Mouse (Mus musculus): ENCODE results near the gene Prss34. TPM values are rescaled to one million over a fixed set of nuclear protein-coding genes. Genes with fewer than 3 reads are reported as not detected.

Gene Prss34
- polyA plus RNA-seq, 1 experiment from 2014 or later = 12.6 TPM

DNA sequence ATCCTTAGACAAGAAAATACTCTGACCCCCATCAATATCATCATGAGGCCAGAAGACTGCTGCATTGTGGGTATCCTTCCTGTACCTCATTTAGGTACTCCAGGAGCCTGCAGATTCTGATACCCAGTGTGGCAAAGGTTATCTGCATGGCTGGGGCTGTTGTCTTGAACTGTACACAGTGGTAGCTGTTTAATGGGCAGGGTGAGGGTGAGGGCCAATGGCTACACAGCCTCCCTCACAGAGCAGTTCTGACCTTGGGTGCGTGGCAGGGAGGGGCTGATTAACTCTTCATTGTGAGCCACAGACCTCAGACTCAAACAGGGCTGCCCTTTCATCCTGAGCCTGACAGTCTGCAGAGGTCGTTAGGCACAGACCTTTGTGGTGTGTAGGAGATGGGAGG is 24.7 kb downstream of the Prss34 start:
- 5% methylated on average over 2 of the region's 2 CpGs for WGBS
- 0 out of 2 replicates have a peak, but pooled peaks cover under 1% of the 10 kb centered on the region for H3K27me3 ChIP-seq
- H3K9me3 ChIP-seq = no peaks in the 10 kb centered on the region
- no peaks in the 10 kb centered on the region for H3K4me1 ChIP-seq
- H3K4me3 ChIP-seq = no peak overlapping the region
- no peak overlapping the region for H3K4me2 ChIP-seq
- no peaks in the 10 kb centered on the region for H3K36me3 ChIP-seq
- no peak for ATAC-seq (ENCODE audit: insufficient number of reproducible peaks, low FRiP score, low TSS enrichment, low read depth)
- no peak overlapping the region for H3K9ac ChIP-seq
- no peak overlapping the region for H3K27ac ChIP-seq

DNA sequence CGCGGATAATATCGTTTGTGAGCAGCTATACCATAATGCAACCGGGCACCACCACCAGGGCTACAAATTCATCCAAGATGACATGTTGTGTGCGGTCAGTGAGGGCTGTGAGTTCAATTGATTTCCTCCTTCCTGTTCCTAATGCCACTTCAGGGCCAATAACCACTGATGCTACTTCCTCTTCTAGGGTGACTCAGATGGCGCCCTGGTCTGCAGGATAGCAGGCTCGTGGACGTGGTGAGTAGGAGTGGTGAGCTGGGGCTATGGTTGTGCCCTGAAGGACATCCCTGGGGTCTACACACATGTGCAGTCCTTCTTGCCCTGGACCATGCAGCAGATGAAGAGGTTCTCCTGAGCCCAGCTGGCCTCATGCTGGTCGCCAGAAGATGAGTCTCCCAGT is 34.1 kb downstream of the Prss34 start:
- no peaks in the 10 kb centered on the region for H3K9me3 ChIP-seq
- WGBS = 80% methylated on average over 9 of the region's 9 CpGs
- H3K27ac ChIP-seq = no peak overlapping the region
- H3K27me3 ChIP-seq = peaks cover 32% of the 10 kb centered on the region
- no peaks in the 10 kb centered on the region for H3K36me3 ChIP-seq
- no peak for ATAC-seq (ENCODE audit: insufficient number of reproducible peaks, low FRiP score, low TSS enrichment, low read depth)
- no peaks in the 10 kb centered on the region; the same call in 1 of the 2 replicates for H3K4me1 ChIP-seq
- H3K4me2 ChIP-seq = no peak overlapping the region
- no peak overlapping the region for H3K4me3 ChIP-seq
- H3K9ac ChIP-seq = no peak overlapping the region

DNA sequence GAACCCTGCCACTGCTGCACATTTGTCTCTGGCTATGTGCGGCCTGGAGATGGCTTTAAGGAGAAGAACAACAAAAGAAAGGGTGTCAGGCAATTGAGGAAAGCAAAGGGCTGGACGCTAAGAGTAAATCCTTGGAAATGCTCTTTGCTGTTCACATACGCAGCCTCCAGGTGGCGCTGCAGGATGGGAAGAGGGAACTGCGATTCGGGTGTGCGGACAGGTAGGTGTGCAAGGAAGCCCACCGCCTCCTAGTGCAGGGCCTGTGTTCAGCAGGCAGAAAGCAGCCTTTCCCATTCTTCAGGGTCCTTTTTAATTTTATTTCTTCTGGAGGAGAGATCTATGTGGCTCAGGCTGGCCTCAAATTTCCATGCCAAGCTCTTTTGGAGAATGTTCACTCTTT is 35.7 kb downstream of the Prss34 start:
- no peak overlapping the region for H3K27ac ChIP-seq
- no peak for ATAC-seq (ENCODE audit: insufficient number of reproducible peaks, low FRiP score, low TSS enrichment, low read depth)
- H3K9ac ChIP-seq = no peak overlapping the region
- H3K4me2 ChIP-seq = no peak overlapping the region
- WGBS = under 1% methylated on average over 8 of the region's 8 CpGs
- no peaks in the 10 kb centered on the region for H3K36me3 ChIP-seq
- no peak overlapping the region for H3K4me3 ChIP-seq
- H3K27me3 ChIP-seq = peaks cover 31% of the 10 kb centered on the region
- no peaks in the 10 kb centered on the region; the same call in 1 of the 2 replicates for H3K4me1 ChIP-seq
- H3K9me3 ChIP-seq = no peaks in the 10 kb centered on the region

DNA sequence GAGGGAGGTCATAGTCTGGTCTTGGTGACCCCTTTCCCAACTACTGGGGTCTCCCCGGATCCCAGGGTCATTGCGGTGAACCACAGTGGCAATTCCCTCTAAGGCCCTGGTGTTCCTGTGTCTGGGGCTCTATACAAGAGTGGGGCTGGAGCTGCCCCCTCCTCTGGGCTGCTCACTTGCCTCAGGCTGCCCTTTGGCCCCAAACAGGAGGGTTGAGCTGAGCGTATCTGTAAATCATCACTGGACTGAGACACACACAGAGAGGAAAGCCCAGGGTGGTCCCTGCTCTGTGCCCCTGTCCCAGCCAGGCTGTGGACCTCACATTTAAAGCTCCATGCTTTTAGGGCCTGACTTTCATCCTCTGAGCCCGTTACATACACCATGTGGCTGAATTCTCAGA is 40.0 kb downstream of the Prss34 start:
- Histone ChIP-seq H3K27ac (no peak overlapping the region), H3K27me3 (peaks cover 9% of the 10 kb centered on the region), H3K9me3 (no peaks in the 10 kb centered on the region), H3K36me3 (no peaks in the 10 kb centered on the region), H3K4me1 (no peaks in the 10 kb centered on the region; the same call in 1 of the 2 replicates), H3K4me3 (no peak overlapping the region), H3K9ac (no peak overlapping the region), H3K4me2 (no peak overlapping the region)
- 79% methylated on average over 4 of the region's 4 CpGs for WGBS
- no peak for ATAC-seq (ENCODE audit: insufficient number of reproducible peaks, low FRiP score, low TSS enrichment, low read depth)

DNA sequence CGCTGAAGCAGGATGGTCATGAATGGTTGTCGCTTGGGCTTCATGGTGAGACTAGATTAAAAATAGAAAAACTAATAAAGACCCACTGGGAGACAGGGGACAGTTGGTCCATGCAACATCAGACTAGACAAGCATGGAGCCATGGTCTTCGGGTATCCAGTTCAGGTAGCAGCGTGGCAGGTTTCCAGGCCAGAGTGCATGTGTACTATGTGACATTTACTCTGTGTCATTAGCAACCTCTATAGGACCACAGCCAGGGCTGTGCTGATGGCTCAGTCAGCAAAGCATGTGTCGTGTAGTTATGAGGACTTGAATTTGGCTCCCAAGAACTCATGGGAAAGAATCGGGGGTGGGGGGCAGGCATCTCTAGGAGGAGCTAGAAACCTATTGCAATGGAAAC is 41.8 kb downstream of the Prss34 start:
- no peak for ATAC-seq (ENCODE audit: insufficient number of reproducible peaks, low FRiP score, low TSS enrichment, low read depth)
- Histone ChIP-seq H3K27ac (no peak overlapping the region), H3K4me3 (no peak overlapping the region), H3K27me3 (0 out of 2 replicates have a peak, but pooled peaks cover 3% of the 10 kb centered on the region), H3K9me3 (no peaks in the 10 kb centered on the region), H3K4me2 (no peak overlapping the region), H3K4me1 (no peaks in the 10 kb centered on the region), H3K9ac (no peak overlapping the region), H3K36me3 (no peaks in the 10 kb centered on the region)
- WGBS = 88% methylated on average over 6 of the region's 6 CpGs

DNA sequence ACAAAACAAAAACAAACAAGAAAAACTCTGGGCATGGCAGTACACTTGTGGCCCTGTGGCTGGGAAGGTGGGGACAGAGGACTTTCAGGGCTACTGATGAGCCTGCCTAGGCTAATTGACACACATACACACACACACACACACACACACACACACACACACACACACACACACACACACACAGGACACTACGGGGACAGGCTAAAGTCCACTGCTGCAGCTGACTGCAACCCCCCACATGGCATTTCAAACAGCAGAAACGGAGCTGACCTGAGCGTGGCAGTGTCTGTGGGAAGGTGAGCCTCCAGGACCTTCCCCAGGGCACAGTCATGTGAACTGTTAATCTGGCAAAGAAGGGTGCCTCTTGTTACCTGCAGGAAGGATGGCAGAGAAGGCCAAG is 43.3 kb downstream of the Prss34 start:
- no peaks in the 10 kb centered on the region for H3K36me3 ChIP-seq
- ATAC-seq (ENCODE audit: insufficient number of reproducible peaks, low FRiP score, low TSS enrichment, low read depth) = no peak
- no peak overlapping the region for H3K4me3 ChIP-seq
- H3K27ac ChIP-seq = no peak overlapping the region
- no peak overlapping the region for H3K9ac ChIP-seq
- H3K4me2 ChIP-seq = no peak overlapping the region
- no peaks in the 10 kb centered on the region for H3K9me3 ChIP-seq
- H3K4me1 ChIP-seq = no peaks in the 10 kb centered on the region
- H3K27me3 ChIP-seq = 0 out of 2 replicates have a peak, but pooled peaks cover 3% of the 10 kb centered on the region
- WGBS = 42% methylated on average over 3 of the region's 3 CpGs

DNA sequence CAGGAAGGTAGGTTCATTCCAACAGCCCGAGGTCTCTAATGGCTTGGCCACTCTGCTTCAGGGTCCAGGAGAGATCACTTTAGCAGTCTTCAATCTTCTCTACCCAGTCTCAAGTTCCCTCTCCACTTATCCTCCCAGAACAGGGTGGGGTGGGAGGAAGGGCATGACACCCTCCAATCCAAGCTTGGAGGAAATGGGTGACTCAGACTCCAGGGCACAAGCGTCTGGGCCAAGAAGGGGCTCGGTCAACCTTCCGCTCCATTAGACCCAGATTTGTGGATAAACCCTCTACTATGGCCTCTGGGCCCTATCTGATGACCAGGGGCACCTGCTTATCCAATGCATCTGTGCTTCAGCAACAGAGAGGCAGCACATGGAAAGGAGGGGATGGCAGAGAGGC is 47.3 kb downstream of the Prss34 start, which contains the start of gene Tpsab1:
Gene Tpsab1, minus strand, starts transcription at position 101 of the 400 bp plus-strand sequence.
- ATAC-seq (ENCODE audit: insufficient number of reproducible peaks, low FRiP score, low TSS enrichment, low read depth) = no peak
- Histone ChIP-seq H3K9ac (no peak within 1 kb of the TSS), H3K4me2 (no peak within 1 kb of the TSS), H3K4me1 (no peaks in the 10 kb centered on the region), H3K9me3 (no peaks in the 10 kb centered on the region), H3K27ac (no peak within 1 kb of the TSS), H3K27me3 (no peaks in the 10 kb centered on the region), H3K4me3 (no peak within 1 kb of the TSS), H3K36me3 (no peaks in the 10 kb centered on the region)
- 92% methylated on average over 4 of the region's 4 CpGs for WGBS

Other genes with a start within 250 kb of the Prss34 start
- gene Tmem204, start 214.8 kb upstream of the Prss34 start, polyA plus RNA-seq (2015; fragmentation: Nextera tagmentation; extraction: Ambion mirVana) = 22.3 and 25.3 TPM in 2 replicates
- 39.1 and 41.6 TPM in 2 replicates for gene Telo2, start 182.4 kb upstream of the Prss34 start, polyA plus RNA-seq (2015; fragmentation: Nextera tagmentation; extraction: Ambion mirVana)
- 6.1 and 6.6 TPM in 2 replicates for gene Ptx4, start 177.6 kb upstream of the Prss34 start, polyA plus RNA-seq (2015; fragmentation: Nextera tagmentation; extraction: Ambion mirVana)
- gene Clcn7, start 165.0 kb upstream of the Prss34 start, polyA plus RNA-seq (2015; fragmentation: Nextera tagmentation; extraction: Ambion mirVana) = 25.2 and 26.4 TPM in 2 replicates
- gene Ccdc154, start 135.9 kb upstream of the Prss34 start, polyA plus RNA-seq (2015; fragmentation: Nextera tagmentation; extraction: Ambion mirVana) = 0.08 TPM in 1 of 2 replicates, not detected in the other
- not detected in 2 replicates for gene Gm38655, start 122.9 kb upstream of the Prss34 start, polyA plus RNA-seq (2015; fragmentation: Nextera tagmentation; extraction: Ambion mirVana)
- gene BC003965, start 113.8 kb upstream of the Prss34 start, polyA plus RNA-seq (2015; fragmentation: Nextera tagmentation; extraction: Ambion mirVana) = 31.4 and 33.6 TPM in 2 replicates
- 9.1 and 9.9 TPM in 2 replicates for gene Unkl, start 110.0 kb upstream of the Prss34 start, polyA plus RNA-seq (2015; fragmentation: Nextera tagmentation; extraction: Ambion mirVana)
- 34.9 and 41.6 TPM in 2 replicates for gene Gnptg, start 58.3 kb upstream of the Prss34 start, polyA plus RNA-seq (2015; fragmentation: Nextera tagmentation; extraction: Ambion mirVana)
- 45.2 and 50.8 TPM in 2 replicates for gene Tsr3, start 58.2 kb upstream of the Prss34 start, polyA plus RNA-seq (2015; fragmentation: Nextera tagmentation; extraction: Ambion mirVana)
- 0.46 and 0.61 TPM in 2 replicates for gene Baiap3, start 42.0 kb upstream of the Prss34 start, polyA plus RNA-seq (2015; fragmentation: Nextera tagmentation; extraction: Ambion mirVana)
- 513 and 522 TPM in 2 replicates for gene Ube2i, start 23.8 kb upstream of the Prss34 start, polyA plus RNA-seq (2015; fragmentation: Nextera tagmentation; extraction: Ambion mirVana)
- not detected in 2 replicates for gene Prss28, start 10.3 kb downstream of the Prss34 start, polyA plus RNA-seq (2015; fragmentation: Nextera tagmentation; extraction: Ambion mirVana)
- not detected in 2 replicates for gene Prss29, start 20.3 kb downstream of the Prss34 start, polyA plus RNA-seq (2015; fragmentation: Nextera tagmentation; extraction: Ambion mirVana)
- gene Tpsab1, start 47.2 kb downstream of the Prss34 start, polyA plus RNA-seq (2015; fragmentation: Nextera tagmentation; extraction: Ambion mirVana) = 5.0 and 5.3 TPM in 2 replicates
- gene Tpsb2, start 67.9 kb downstream of the Prss34 start, polyA plus RNA-seq (2015; fragmentation: Nextera tagmentation; extraction: Ambion mirVana) = 209 and 239 TPM in 2 replicates
- gene Tpsg1, start 70.9 kb downstream of the Prss34 start, polyA plus RNA-seq (2015; fragmentation: Nextera tagmentation; extraction: Ambion mirVana) = 14.4 and 16.6 TPM in 2 replicates
- gene Cacna1h, start 135.4 kb downstream of the Prss34 start, polyA plus RNA-seq (2015; fragmentation: Nextera tagmentation; extraction: Ambion mirVana) = 3.8 and 4.8 TPM in 2 replicates
- not detected in 2 replicates for gene Tekt4, start 156.2 kb downstream of the Prss34 start, polyA plus RNA-seq (2015; fragmentation: Nextera tagmentation; extraction: Ambion mirVana)
- 0.08 TPM in 1 of 2 replicates, not detected in the other for gene Sstr5, start 198.9 kb downstream of the Prss34 start, polyA plus RNA-seq (2015; fragmentation: Nextera tagmentation; extraction: Ambion mirVana)